Mouse (Mus musculus) c-Kit-positive CD71-positive TER-119-negative erythroid progenitor cells, embryonic 14.5 days (primary cell): ENCODE measurements around the gene Glyctk.

Source experiments
- DNase-seq: peaks from one replicate; pipeline ENCODE4 v3.0.0-alpha.2; 2013; ENCODE audit warnings: low read depth

The Glyctk gene

DNA sequence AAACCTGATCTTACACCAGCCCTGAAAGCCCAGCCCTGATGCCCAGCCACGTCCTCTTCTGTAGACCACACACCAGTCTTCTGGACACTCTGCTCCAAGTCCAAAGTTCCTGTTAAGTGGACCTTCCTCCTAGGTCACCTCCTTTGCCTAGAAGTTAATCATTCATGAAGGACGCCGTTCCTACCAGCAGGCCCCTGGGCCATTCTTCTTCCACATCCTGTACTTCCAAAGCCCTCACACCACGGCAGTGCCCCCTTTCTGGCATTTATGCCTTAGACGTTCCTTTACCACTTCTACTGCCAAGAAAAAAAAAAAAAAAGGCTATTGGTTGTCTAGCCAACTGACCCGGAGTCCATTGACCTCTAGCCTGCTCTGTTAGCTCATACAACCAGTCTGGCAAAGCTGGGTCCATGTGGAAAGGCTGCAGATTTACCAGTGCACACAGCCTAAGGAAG is at the start of gene Glyctk:
Glyctk (minus strand) TSS at position 102 of the 455 bp plus-strand sequence.
- no peak for DNase-seq

DNA sequence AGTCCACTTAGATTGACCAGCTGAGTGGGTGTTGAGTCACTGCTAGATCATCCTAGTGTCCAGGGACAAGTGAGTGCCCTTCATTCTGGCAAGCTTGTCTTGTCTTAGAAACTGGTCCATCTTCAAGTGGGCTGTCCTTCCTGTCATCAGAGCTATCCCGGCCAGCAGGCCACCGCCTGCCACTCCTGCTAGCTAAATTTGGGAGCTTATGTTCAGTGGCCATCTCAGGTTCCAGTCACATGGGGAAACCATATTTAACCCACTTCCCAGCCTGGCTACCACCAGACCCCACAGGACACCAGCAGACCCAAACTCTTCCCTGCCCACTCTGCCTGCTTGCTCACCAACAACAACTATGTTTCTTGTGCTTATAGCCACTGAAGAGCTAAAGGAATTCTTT is 48.6 kb upstream of the Glyctk start:
- DNase-seq, result no peak

GRCm38 (mm10) chr9:106205713-106206290 is 47.9 kb upstream of the Glyctk start:
- DNase-seq, result no peak

GRCm38 (mm10) chr9:106203990-106204851 is 46.3 kb upstream of the Glyctk start:
- DNase-seq, result no peak

GRCm38 (mm10) chr9:106202819-106203636 is 45.1 kb upstream of the Glyctk start, which contains the start of gene Twf2:
TSS of gene Twf2 (plus strand) at chr9:106203108.
- peak; percentile 70 for DNase-seq

DNA sequence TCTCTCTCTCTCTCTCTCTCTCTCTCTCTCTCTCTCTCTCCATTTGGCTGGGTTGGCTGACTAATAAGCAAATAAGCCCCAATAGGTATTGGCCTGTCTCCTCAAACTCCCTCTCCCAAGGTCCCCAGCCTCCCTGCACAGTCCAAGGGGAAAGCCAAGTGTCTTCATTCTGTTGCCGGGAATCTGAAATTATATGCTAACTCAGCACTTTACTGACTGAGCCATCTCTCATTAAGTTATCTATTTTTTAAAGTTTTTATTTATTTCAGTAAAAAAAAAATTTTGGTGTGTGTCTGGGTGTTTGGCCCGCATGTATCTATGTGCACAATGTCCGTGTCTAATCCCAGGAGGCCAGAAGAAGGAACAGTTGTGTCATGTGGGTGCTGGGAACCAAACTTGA is 44.0 kb upstream of the Glyctk start:
- DNase-seq, result no peak

- DNase-seq, result no peak
Measured at GRCm38 (mm10) chr9:106199535-106200272, 41.8 kb upstream of the Glyctk start, which contains the start of gene Ppm1m. TSS of gene Ppm1m (minus strand) at chr9:106199746.

DNA sequence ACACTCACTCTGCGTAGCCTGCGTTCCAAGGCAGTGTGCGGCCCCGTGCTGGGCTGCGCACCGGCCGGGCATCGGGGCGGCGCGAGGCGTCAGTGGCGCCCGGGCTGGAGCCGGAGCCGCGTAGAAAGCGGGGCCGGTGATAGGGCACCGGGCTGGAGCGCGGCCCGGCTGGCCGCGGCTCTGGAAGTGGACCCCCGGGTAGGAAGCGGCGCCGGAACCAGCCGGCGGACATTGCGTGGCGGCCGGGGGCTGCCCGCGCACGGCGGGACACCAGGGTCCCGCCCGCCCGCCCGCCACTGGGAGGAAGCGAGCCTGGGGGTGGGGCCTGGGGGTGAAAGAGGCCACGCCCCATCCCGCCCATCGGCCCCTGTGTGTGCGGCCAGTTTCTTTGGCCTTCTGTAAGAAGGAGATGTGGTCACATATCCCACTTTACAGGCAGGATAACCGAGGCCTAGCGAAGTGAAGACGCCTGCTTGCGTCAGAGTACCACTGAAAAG is 41.1 kb upstream of the Glyctk start:
- DNase-seq, result peak; percentile 36

DNA sequence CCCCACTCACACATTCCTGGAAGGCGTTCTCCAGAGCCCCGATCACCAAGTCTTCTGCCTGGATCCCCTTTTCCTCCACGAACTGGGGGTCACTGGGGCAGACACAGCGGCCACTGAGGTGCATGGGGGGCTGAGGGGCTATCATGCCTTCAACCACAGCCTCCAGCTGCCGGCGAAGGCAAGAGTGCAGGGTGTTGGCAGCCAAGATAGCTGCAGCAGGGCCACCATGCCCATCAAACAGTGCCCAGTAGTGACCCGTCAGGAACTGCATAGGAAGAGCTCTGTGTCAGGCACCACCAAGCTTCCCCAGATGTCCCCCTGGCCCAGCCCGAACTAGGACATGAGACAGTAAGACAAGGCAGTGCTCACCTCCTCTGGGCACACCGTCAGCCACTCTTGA is 39.8 kb upstream of the Glyctk start:
- DNase-seq, result no peak

GRCm38 (mm10) chr9:106197081-106197713 is 39.3 kb upstream of the Glyctk start:
- no peak for DNase-seq

GRCm38 (mm10) chr9:106195693-106196092 is 37.8 kb upstream of the Glyctk start:
- no peak for DNase-seq

- no peak for DNase-seq
Measured at GRCm38 (mm10) chr9:106193930-106194807, 36.2 kb upstream of the Glyctk start.

DNA sequence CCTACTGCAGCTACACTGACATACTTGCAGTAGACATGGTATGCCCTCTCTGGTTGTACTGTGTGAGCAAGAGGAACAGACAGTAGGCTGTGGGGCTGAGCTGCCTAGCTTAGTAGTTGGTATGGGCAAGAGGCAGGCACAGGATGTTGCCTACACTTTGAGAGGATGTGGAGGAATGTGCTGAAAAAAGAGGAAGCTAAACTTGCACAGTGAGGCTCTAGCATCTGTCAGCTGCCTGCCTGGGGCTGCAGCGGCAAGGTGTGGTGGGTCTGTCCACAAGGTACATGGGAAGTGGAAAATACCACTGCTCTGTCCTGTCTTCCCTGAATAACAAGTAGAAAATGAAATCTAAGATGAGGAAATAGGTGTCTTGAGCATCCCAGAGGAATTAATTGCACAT is 35.1 kb upstream of the Glyctk start:
- DNase-seq, result no peak

DNA sequence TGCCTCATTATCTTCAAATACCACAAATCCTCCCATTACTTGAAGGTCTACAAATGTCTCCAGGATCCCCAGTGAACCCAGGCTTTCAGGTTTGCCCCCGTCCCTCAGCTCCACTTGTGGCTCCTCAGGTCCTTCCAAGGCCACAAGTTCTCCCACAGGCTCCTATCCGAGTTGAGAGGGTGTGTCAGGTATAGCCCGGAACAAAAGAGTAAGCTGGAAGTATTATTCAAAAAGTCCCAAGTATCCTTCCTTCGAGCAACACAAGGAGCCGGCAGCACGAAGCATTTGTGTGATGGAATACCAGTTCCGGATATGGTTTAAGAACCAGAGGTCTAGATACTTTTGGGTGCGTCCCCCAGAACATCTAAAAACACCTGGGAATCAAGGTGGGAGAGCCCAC is 34.1 kb upstream of the Glyctk start:
- no peak for DNase-seq

DNA sequence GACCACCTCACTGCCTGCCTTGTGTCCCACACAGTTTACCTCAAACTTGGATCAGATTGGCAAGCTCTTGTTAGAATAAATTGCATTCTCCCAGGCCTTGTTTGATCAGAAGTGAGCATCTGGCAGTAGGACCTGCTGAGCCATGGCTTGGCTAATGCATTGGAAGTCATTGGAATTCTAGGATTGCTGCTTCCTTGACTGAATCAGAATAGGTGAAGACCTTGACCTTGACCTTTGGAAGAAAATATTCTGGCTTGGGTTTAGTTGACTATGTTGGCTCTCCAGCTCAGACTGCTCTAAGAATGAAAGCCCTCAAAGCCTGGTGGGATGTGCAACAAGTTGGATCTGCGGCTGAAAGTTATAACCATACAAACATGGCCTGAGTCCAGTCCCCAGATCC is 33.4 kb upstream of the Glyctk start:
- DNase-seq, result no peak

DNA sequence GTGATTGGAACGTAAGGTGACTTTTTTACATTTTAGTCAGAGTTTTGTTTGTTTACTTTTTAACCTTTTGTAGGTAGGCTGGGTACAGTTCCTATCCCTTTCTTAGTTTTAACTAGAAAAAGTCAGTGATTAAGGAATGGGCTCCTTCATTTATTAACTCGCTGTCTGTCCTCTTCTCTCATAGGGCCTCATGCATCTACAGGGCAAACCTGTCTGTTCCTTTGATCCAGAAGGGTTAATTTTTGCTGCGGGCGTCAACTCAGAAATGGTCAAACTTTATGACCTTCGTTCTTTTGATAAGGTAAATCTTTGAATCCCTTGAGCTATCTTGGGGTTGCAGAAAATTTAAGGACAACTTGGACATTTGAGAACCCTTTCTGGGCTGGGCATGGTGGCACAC is 26.1 kb upstream of the Glyctk start:
- DNase-seq, result no peak

DNA sequence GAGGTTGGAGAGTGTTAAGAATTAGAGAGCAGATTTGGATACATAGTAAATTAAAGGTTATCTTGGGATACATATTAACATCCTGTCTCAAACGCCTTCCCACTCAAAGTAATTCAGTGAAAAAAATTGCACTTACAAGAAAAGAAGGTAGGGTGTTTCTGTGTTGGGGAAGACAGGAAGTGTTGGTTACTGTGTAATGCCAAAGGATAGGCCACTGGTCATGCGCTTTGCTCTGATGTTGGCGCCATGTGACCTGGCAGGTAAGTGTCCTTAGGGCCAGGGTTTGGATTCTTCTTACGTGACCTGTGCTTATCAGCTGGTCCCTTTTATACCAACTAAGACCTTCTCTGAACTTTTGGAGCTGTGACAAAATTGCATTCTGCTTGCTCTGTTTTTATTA is 24.2 kb upstream of the Glyctk start:
- DNase-seq, result no peak

GRCm38 (mm10) chr9:106179964-106180363 is 22.0 kb upstream of the Glyctk start:
- no peak for DNase-seq

GRCm38 (mm10) chr9:106179454-106179853 is 21.5 kb upstream of the Glyctk start:
- DNase-seq, result no peak

DNA sequence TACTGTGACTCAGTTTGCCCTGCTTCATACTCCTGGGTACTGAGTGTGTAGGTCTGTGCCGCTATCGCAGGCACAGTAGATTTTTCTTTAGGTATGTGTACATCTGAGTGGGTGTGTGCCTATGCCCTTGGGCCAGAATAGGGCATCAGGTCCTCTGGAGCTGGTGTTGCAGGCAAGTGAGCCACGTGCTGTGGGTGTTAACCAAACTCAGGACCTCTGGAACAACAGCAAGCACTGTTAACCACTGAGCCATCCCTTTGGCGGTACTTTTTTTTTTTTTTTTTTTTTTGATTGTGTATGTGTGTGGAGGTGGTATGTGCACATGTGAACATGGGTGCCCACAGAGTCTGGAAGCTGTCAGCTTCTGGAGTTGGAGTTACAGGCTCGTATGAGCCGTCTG is 19.9 kb upstream of the Glyctk start:
- DNase-seq, result no peak
